Mouse (Mus musculus): ENCODE measurements around the gene Rnf103.

DNA sequence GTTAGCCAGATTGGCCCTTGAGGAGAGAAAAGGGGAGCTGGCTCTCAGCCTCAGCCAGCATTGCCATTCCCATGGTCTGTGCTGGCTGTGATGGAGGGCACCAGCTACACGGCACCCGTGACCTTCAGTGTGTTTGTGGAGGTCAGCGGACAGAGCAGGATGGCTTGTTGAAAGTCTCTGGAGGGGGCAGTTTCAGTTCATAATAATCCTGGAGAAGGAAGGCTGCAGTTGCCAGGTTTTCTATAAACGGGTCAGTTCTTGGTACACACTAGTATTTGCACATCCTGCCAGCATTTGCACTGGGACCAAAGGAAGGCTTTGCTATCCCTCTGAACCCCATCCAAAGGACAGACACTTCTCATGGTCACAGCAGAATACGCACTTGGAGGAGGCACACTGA lies 8.4 kb upstream of the Rnf103 start:
- TF ChIP-seq EP300 (IDR thresholded peaks at IDR 0.05) (no peak), CTCF (IDR thresholded peaks at IDR 0.05) (no peak)

All from lung, postnatal 0 days (tissue).